Mouse (Mus musculus): ENCODE results near the gene Sult1a1. TPM values are rescaled to one million over a fixed set of nuclear protein-coding genes. Genes with fewer than 3 reads are reported as not detected.
A peak's percentile ranks its signal among the peaks of the same experiment; 100 is the strongest.
"Not testable (repeated sequence)": the region's sequence is repeated elsewhere in the genome, so short reads cannot be mapped to it uniquely, and the experiment has no call there.

The Sult1a1 gene
- polyA plus RNA-seq, 2 experiments = 4.5 to 15.2 TPM

DNA sequence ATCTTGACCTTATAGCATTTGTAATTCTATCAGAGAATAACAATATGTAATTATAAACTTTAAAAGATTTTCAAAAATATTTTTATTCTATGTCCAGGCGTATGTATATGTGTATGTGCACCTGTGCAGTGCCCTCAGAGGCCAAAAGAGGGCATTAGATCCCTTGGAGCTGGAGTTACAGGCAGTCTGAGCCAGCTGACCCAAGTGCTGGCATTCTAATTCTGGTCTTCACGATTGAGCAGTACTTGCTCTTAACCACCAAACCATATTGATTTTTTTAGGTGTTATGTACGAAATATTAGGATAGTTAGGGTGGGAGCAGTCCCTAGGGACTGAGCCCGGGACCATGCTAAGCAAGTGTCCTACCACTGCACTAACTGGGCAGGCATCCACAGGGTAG lies 27.7 kb downstream of the Sult1a1 start:
- no peak overlapping the region for H3K27ac ChIP-seq
- TF ChIP-seq CTCF (IDR thresholded peaks at IDR 0.05; ENCODE audit: low read depth) = peak; percentile 58
- TF ChIP-seq EP300 (IDR thresholded peaks at IDR 0.05; ENCODE audit: low read depth) = no peak
- peak overlapping the region; percentile 98 for H3K4me2 ChIP-seq (ENCODE audit: low read depth)
- H3K4me3 ChIP-seq (ENCODE audit: insufficient read depth in 1 of 2, low read depth in 2 of 2, low read length in 2 of 2) = peak overlapping the region in 1 of 2 experiments; percentile 84; a peak in 2 of 4 replicates
- peak in 2 of 3 experiments; percentile 13 to 23 for DNase-seq (ENCODE audit: low read depth in 3 of 3, low spot score in 3 of 3)
- no peak for ATAC-seq (ENCODE audit: insufficient read depth)
- WGBS (ENCODE audit: insufficient replicate concordance) = 60% methylated on average over 4 of the region's 4 CpGs
- H3K4me1 ChIP-seq (replicated peaks; ENCODE audit: control insufficient read depth in 2 of 2, insufficient read depth in 2 of 2, low read length in 1 of 2) = peaks cover 20% of the 10 kb centered on the region in 2 experiments
- no peaks in the 10 kb centered on the region for H3K27me3 ChIP-seq (ENCODE audit: control insufficient read depth, insufficient read depth, low read length)
- H3K9ac ChIP-seq (replicated peaks) = no peak overlapping the region
- no peaks in the 10 kb centered on the region for H3K9me3 ChIP-seq (ENCODE audit: control insufficient read depth, low read length)
- H3K36me3 ChIP-seq (replicated peaks; ENCODE audit: control insufficient read depth, insufficient read depth, low read depth) = no peaks in the 10 kb centered on the region

DNA sequence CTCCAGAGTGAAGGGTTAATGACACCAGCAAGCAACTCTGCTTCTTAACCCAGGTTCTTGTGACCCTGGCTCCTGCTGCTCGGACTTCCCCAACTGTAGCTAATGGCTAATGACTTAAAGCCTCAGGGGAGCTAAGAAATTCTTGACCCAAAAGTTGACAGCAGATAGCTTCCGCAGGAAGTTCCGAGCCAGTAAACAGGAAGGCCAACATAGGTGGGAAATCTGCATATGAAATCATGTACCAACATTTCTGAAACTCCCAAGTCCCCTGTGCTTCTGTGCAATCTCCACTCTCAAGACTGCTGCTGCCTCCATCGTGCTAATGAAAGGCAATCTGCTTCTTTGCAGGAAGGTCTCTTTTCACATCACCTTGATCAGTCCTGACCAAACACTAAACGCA lies 30.5 kb downstream of the Sult1a1 start:
- Histone ChIP-seq H3K27ac (no peak overlapping the region), H3K36me3 (replicated peaks; ENCODE audit: control insufficient read depth, insufficient read depth, low read depth) (no peaks in the 10 kb centered on the region), H3K4me1 (replicated peaks; ENCODE audit: control insufficient read depth in 2 of 2, insufficient read depth in 2 of 2, low read length in 1 of 2) (peaks cover 11 to 12% of the 10 kb centered on the region in 2 experiments), H3K9me3 (ENCODE audit: control insufficient read depth, low read length) (no peaks in the 10 kb centered on the region), H3K4me3 (ENCODE audit: insufficient read depth in 1 of 2, low read depth in 2 of 2, low read length in 2 of 2) (no peak overlapping the region), H3K27me3 (ENCODE audit: control insufficient read depth, insufficient read depth, low read length) (no peaks in the 10 kb centered on the region), H3K9ac (replicated peaks) (no peak overlapping the region), H3K4me2 (ENCODE audit: low read depth) (no peak overlapping the region)
- WGBS (ENCODE audit: insufficient replicate concordance) = 43% methylated on average over 5 of the region's 5 CpGs
- DNase-seq (ENCODE audit: low read depth in 3 of 3, low spot score in 3 of 3) (no peak), ATAC-seq (ENCODE audit: insufficient read depth) (no peak)
- TF ChIP-seq CTCF (IDR thresholded peaks at IDR 0.05; ENCODE audit: low read depth) (no peak), EP300 (IDR thresholded peaks at IDR 0.05; ENCODE audit: low read depth) (no peak)

DNA sequence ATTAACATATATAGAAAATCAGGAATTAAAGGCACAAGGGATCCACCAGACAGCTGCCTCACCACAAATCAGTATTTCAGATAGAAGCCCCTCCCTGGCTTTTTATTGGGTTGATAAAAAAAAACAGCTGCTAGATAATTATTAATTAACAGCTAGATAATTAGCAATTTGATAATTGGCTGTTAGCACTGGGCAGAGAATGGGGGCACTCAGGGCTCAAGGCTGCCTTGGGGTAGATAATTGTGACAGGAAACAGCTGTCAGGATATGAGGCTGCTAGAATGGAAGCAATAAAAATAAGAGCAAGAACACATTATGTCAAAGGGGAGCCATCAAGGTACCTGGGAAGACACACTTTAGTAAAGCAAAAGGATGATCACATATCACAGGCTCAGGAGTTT lies 31.3 kb downstream of the Sult1a1 start:
- no peak for DNase-seq (ENCODE audit: low read depth in 3 of 3, low spot score in 3 of 3)
- TF ChIP-seq EP300 (IDR thresholded peaks at IDR 0.05; ENCODE audit: low read depth) = no peak
- TF ChIP-seq CTCF (IDR thresholded peaks at IDR 0.05; ENCODE audit: low read depth) = no peak
- Histone ChIP-seq H3K4me2 (ENCODE audit: low read depth) (no peak overlapping the region), H3K4me1 (replicated peaks; ENCODE audit: control insufficient read depth in 2 of 2, insufficient read depth in 2 of 2, low read length in 1 of 2) (peaks cover 4 to 5% of the 10 kb centered on the region in 2 experiments), H3K9ac (replicated peaks) (no peak overlapping the region), H3K9me3 (ENCODE audit: control insufficient read depth, low read length) (no peaks in the 10 kb centered on the region), H3K4me3 (ENCODE audit: insufficient read depth in 1 of 2, low read depth in 2 of 2, low read length in 2 of 2) (no peak overlapping the region), H3K27me3 (ENCODE audit: control insufficient read depth, insufficient read depth, low read length) (no peaks in the 10 kb centered on the region), H3K27ac (no peak overlapping the region), H3K36me3 (replicated peaks; ENCODE audit: control insufficient read depth, insufficient read depth, low read depth) (no peaks in the 10 kb centered on the region)
- ATAC-seq (ENCODE audit: insufficient read depth) = no peak

DNA sequence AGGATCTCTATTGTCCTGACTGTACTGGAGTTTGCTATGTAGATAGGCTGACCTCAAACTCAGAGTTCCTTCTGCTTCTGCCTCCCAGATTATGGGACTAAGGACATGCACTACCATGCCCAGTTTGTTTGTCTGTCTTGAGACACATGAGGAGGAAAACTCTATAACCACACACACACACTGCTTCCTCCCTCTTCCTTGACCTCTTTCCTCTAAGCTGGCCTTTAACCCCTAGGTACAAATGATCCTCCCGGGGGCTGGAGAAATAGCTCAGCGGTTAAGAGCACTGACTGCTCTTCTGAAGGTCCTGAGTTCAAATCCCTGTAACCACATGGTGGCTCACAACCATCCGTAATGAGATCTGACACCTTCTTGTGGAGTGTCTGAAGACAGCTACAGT lies 31.9 kb downstream of the Sult1a1 start:
- no peak overlapping the region for H3K27ac ChIP-seq
- TF ChIP-seq EP300 (IDR thresholded peaks at IDR 0.05; ENCODE audit: low read depth) (no peak), CTCF (IDR thresholded peaks at IDR 0.05; ENCODE audit: low read depth) (no peak)
- ATAC-seq (ENCODE audit: insufficient read depth) (no peak), DNase-seq (ENCODE audit: low read depth in 3 of 3, low spot score in 3 of 3) (no peak)
- H3K9me3 ChIP-seq (ENCODE audit: control insufficient read depth, low read length) = no peaks in the 10 kb centered on the region
- no peak overlapping the region for H3K9ac ChIP-seq (replicated peaks)
- H3K4me1 ChIP-seq (replicated peaks; ENCODE audit: control insufficient read depth in 2 of 2, insufficient read depth in 2 of 2, low read length in 1 of 2) = peaks cover 2 to 3% of the 10 kb centered on the region in 2 experiments; a peak in 3 of 4 replicates
- no peak overlapping the region for H3K4me2 ChIP-seq (ENCODE audit: low read depth)
- 40% methylated on average over 3 of the region's 3 CpGs for WGBS (ENCODE audit: insufficient replicate concordance)
- H3K4me3 ChIP-seq (ENCODE audit: insufficient read depth in 1 of 2, low read depth in 2 of 2, low read length in 2 of 2) = no peak overlapping the region
- no peaks in the 10 kb centered on the region for H3K27me3 ChIP-seq (ENCODE audit: control insufficient read depth, insufficient read depth, low read length)
- no peaks in the 10 kb centered on the region for H3K36me3 ChIP-seq (replicated peaks; ENCODE audit: control insufficient read depth, insufficient read depth, low read depth)

DNA sequence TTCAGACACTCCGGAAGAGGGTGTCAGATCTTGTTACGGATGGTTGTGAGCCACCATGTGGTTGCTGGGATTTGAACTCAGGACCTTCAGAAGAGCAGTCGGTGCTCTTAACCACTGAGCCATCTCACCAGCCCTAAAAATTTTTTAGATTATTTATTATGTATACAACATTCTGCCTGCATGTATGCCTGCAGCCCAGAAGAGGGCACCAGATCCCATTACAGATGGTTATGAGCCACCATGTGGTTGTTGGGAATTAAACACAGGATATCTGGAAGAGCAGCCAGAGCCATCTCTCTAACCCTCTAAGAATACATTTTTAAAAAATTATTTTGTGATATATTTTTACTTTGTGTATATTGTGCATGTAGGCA lies 33.0 kb downstream of the Sult1a1 start:
- not testable (repeated sequence) for H3K4me1 ChIP-seq (replicated peaks; ENCODE audit: control insufficient read depth in 2 of 2, insufficient read depth in 2 of 2, low read length in 1 of 2); H3K4me3 ChIP-seq (ENCODE audit: insufficient read depth in 1 of 2, low read depth in 2 of 2, low read length in 2 of 2); DNase-seq (ENCODE audit: low read depth in 3 of 3, low spot score in 3 of 3); H3K27ac ChIP-seq; H3K9ac ChIP-seq (replicated peaks); H3K27me3 ChIP-seq (ENCODE audit: control insufficient read depth, insufficient read depth, low read length); H3K36me3 ChIP-seq (replicated peaks; ENCODE audit: control insufficient read depth, insufficient read depth, low read depth); H3K4me2 ChIP-seq (ENCODE audit: low read depth); H3K9me3 ChIP-seq (ENCODE audit: control insufficient read depth, low read length)
- peak; percentile 73 for TF ChIP-seq CTCF (IDR thresholded peaks at IDR 0.05; ENCODE audit: low read depth)
- ATAC-seq (ENCODE audit: insufficient read depth) = peak; percentile 48; the same call in 1 of the 2 replicates
- 41% methylated on average over 3 of the region's 3 CpGs for WGBS (ENCODE audit: insufficient replicate concordance)

Measured in liver, embryonic 14.5 days (tissue).